Mouse (Mus musculus): Measurements from ENCODE around the gene Bcl2l12. TPM values are rescaled to one million over a fixed set of nuclear protein-coding genes. Genes with fewer than 3 reads are reported as not detected.

Bcl2l12 gene
- polyA plus RNA-seq, 2 experiments: 11.4 to 11.7 TPM

GRCm38 (mm10) chr7:44970231-44970691 lies 28.3 kb downstream of the Bcl2l12 start:
- no peaks in the 10 kb centered on the region for H3K27me3 ChIP-seq (ENCODE audit: control insufficient read depth, insufficient read depth, low read length)
- H3K27ac ChIP-seq: no peak overlapping the region
- H3K36me3 ChIP-seq (replicated peaks; ENCODE audit: control insufficient read depth, insufficient read depth, low read depth): no peaks in the 10 kb centered on the region
- H3K4me3 ChIP-seq (ENCODE audit: insufficient read depth in 1 of 2, low read depth in 2 of 2, low read length in 2 of 2): peak overlapping the region; percentile 56 to 70
- TF ChIP-seq CTCF (IDR thresholded peaks at IDR 0.05; ENCODE audit: low read depth) (no peak), EP300 (IDR thresholded peaks at IDR 0.05; ENCODE audit: low read depth) (no peak)
- peak overlapping the region; percentile 35 for H3K9ac ChIP-seq (replicated peaks)
- peaks cover 13 to 23% of the 10 kb centered on the region in 2 experiments for H3K4me1 ChIP-seq (replicated peaks; ENCODE audit: control insufficient read depth in 2 of 2, insufficient read depth in 2 of 2, low read length in 1 of 2)
- ATAC-seq (ENCODE audit: insufficient read depth) (peak; percentile 85), DNase-seq (ENCODE audit: low read depth in 3 of 3, low spot score in 3 of 3) (peak; percentile 61 to 71 (median 69))
- WGBS (ENCODE audit: insufficient replicate concordance): under 1% methylated on average over 36 of the region's 36 CpGs
- H3K9me3 ChIP-seq (ENCODE audit: control insufficient read depth, low read length): no peaks in the 10 kb centered on the region
- peak overlapping the region; percentile 81 for H3K4me2 ChIP-seq (ENCODE audit: low read depth)

GRCm38 (mm10) chr7:44966638-44967037 lies 31.9 kb downstream of the Bcl2l12 start:
- Histone ChIP-seq H3K4me1 (replicated peaks; ENCODE audit: control insufficient read depth in 2 of 2, insufficient read depth in 2 of 2, low read length in 1 of 2) (peaks cover 6 to 19% of the 10 kb centered on the region in 2 experiments; a peak in 3 of 4 replicates), H3K9ac (replicated peaks) (no peak overlapping the region), H3K27me3 (ENCODE audit: control insufficient read depth, insufficient read depth, low read length) (no peaks in the 10 kb centered on the region), H3K4me3 (ENCODE audit: insufficient read depth in 1 of 2, low read depth in 2 of 2, low read length in 2 of 2) (no peak overlapping the region), H3K27ac (no peak overlapping the region), H3K4me2 (ENCODE audit: low read depth) (no peak overlapping the region), H3K36me3 (replicated peaks; ENCODE audit: control insufficient read depth, insufficient read depth, low read depth) (no peaks in the 10 kb centered on the region), H3K9me3 (ENCODE audit: control insufficient read depth, low read length) (no peaks in the 10 kb centered on the region)
- DNase-seq (ENCODE audit: low read depth in 3 of 3, low spot score in 3 of 3): no peak
- no peak for ATAC-seq (ENCODE audit: insufficient read depth)
- WGBS (ENCODE audit: insufficient replicate concordance): 58% methylated on average over 15 of the region's 15 CpGs
- peak; percentile 42 for TF ChIP-seq CTCF (IDR thresholded peaks at IDR 0.05; ENCODE audit: low read depth)
- TF ChIP-seq EP300 (IDR thresholded peaks at IDR 0.05; ENCODE audit: low read depth): no peak

DNA sequence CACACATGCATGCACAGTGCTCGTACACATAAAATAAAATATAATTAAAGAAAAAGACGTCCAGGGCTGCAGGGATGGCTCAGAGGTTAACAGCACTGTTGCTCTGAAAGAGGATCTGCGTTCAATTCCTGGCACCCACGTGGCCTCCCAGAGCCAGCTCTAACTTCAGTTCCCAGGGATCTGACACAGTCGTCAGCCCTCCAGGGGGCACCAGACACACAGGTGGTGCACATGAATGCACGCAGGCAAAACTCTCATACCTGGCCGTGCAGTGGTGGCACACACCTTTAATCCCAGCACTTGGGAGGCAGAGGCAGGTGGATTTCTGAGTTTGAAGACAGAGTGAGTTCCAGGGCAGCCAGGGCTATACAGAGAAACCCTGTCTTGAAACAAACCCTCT lies 32.5 kb downstream of the Bcl2l12 start:
- Histone ChIP-seq H3K27me3 (ENCODE audit: control insufficient read depth, insufficient read depth, low read length) (no peaks in the 10 kb centered on the region), H3K36me3 (replicated peaks; ENCODE audit: control insufficient read depth, insufficient read depth, low read depth) (no peaks in the 10 kb centered on the region), H3K4me2 (ENCODE audit: low read depth) (no peak overlapping the region), H3K4me1 (replicated peaks; ENCODE audit: control insufficient read depth in 2 of 2, insufficient read depth in 2 of 2, low read length in 1 of 2) (peaks cover 2 to 17% of the 10 kb centered on the region in 2 experiments; a peak in 2 of 4 replicates), H3K27ac (no peak overlapping the region), H3K9me3 (ENCODE audit: control insufficient read depth, low read length) (no peaks in the 10 kb centered on the region), H3K4me3 (ENCODE audit: insufficient read depth in 1 of 2, low read depth in 2 of 2, low read length in 2 of 2) (no peak overlapping the region), H3K9ac (replicated peaks) (no peak overlapping the region)
- 57% methylated on average over 7 of the region's 7 CpGs for WGBS (ENCODE audit: insufficient replicate concordance)
- DNase-seq (ENCODE audit: low read depth in 3 of 3, low spot score in 3 of 3): no peak
- no peak for ATAC-seq (ENCODE audit: insufficient read depth)
- no peak for TF ChIP-seq EP300 (IDR thresholded peaks at IDR 0.05; ENCODE audit: low read depth)
- TF ChIP-seq CTCF (IDR thresholded peaks at IDR 0.05; ENCODE audit: low read depth): peak; percentile 56; the same call in 1 of the 2 replicates

DNA sequence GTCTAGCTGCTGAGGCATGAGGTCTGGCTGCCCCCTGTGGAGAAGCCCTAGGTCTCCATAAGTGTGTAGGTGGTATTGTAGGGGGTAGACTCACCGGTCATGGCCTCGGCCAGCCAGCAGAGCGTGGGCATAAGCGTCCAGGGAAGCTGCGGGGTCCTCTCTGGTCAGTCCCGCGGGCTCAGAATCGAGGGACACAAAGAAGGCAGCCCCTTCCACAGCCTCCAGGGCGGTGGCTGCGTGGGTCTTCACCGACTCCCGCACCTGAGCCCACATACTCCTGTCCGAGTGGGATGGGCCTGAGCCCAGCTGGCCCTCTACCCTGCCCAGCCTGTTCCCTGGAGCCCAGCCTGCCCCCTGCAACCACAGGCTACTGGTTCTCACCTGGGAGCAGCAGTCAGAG lies 33.5 kb downstream of the Bcl2l12 start:
- Histone ChIP-seq H3K4me1 (replicated peaks; ENCODE audit: control insufficient read depth in 2 of 2, insufficient read depth in 2 of 2, low read length in 1 of 2) (peaks cover 0 to 10% of the 10 kb centered on the region in 2 experiments; a peak in 2 of 4 replicates), H3K4me3 (ENCODE audit: insufficient read depth in 1 of 2, low read depth in 2 of 2, low read length in 2 of 2) (no peak overlapping the region), H3K4me2 (ENCODE audit: low read depth) (no peak overlapping the region), H3K9me3 (ENCODE audit: control insufficient read depth, low read length) (no peaks in the 10 kb centered on the region), H3K27ac (no peak overlapping the region), H3K9ac (replicated peaks) (no peak overlapping the region), H3K36me3 (replicated peaks; ENCODE audit: control insufficient read depth, insufficient read depth, low read depth) (no peaks in the 10 kb centered on the region), H3K27me3 (ENCODE audit: control insufficient read depth, insufficient read depth, low read length) (no peaks in the 10 kb centered on the region)
- DNase-seq (ENCODE audit: low read depth in 3 of 3, low spot score in 3 of 3): no peak
- TF ChIP-seq EP300 (IDR thresholded peaks at IDR 0.05; ENCODE audit: low read depth) (no peak), CTCF (IDR thresholded peaks at IDR 0.05; ENCODE audit: low read depth) (no peak)
- 85% methylated on average over 13 of the region's 13 CpGs for WGBS (ENCODE audit: insufficient replicate concordance)
- no peak for ATAC-seq (ENCODE audit: insufficient read depth)

DNA sequence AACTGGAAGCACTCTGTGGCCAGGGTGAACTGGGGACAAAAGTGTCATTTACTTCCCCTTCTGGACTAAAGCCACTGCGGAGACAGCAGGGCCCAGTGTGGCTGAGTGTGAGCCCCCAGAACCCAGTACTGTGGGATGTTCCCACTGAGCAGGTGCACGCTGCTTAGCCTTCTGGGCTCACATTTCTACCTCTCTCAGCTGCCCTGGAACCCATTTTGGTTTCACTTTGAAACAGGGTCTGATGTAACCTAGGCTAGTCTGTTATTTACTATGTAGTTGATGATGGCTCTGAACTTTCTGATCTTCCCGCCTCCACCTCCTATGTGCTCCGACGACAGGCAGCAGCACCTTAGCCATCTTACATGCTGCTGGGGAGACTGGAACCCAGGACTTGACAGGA lies 35.7 kb downstream of the Bcl2l12 start:
- H3K27ac ChIP-seq: no peak overlapping the region
- H3K27me3 ChIP-seq (ENCODE audit: control insufficient read depth, insufficient read depth, low read length): no peaks in the 10 kb centered on the region
- 61% methylated on average over 5 of the region's 5 CpGs for WGBS (ENCODE audit: insufficient replicate concordance)
- no peak overlapping the region for H3K4me3 ChIP-seq (ENCODE audit: insufficient read depth in 1 of 2, low read depth in 2 of 2, low read length in 2 of 2)
- no peak overlapping the region for H3K9ac ChIP-seq (replicated peaks)
- no peaks in the 10 kb centered on the region for H3K9me3 ChIP-seq (ENCODE audit: control insufficient read depth, low read length)
- no peak for ATAC-seq (ENCODE audit: insufficient read depth)
- no peaks in the 10 kb centered on the region for H3K36me3 ChIP-seq (replicated peaks; ENCODE audit: control insufficient read depth, insufficient read depth, low read depth)
- peaks cover 0 to 5% of the 10 kb centered on the region in 2 experiments; a peak in 2 of 4 replicates for H3K4me1 ChIP-seq (replicated peaks; ENCODE audit: control insufficient read depth in 2 of 2, insufficient read depth in 2 of 2, low read length in 1 of 2)
- no peak for DNase-seq (ENCODE audit: low read depth in 3 of 3, low spot score in 3 of 3)
- H3K4me2 ChIP-seq (ENCODE audit: low read depth): no peak overlapping the region
- no peak for TF ChIP-seq EP300 (IDR thresholded peaks at IDR 0.05; ENCODE audit: low read depth)

All from liver, embryonic 14.5 days (tissue).